Mouse (Mus musculus): ENCODE data around the gene Zfp383.
"Not testable (repeated sequence)": the region's sequence is repeated elsewhere in the genome, so short reads cannot be mapped to it uniquely, and the experiment has no call there.

Zfp383 gene

DNA sequence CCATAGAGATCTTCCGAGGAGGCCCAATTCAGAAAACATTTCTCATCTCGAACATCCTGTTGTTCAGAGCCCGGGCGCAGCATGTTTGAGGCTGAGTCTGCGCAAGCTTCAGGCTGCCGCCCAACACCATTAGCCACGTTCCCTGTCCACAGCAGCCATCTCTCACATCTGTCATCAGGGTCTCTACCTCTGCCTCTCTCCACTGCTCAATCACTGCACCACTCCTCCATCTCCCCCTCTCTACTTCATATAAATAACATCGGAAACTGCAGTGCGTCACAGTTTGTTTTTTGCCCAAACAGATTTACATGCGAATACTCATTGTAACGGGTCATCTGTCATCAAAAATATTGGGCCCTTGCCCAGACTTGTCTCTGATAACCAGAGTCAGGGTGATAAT is 33.0 kb downstream of the Zfp383 start:
- no peak for DNase-seq (ENCODE audit: low spot score)

DNA sequence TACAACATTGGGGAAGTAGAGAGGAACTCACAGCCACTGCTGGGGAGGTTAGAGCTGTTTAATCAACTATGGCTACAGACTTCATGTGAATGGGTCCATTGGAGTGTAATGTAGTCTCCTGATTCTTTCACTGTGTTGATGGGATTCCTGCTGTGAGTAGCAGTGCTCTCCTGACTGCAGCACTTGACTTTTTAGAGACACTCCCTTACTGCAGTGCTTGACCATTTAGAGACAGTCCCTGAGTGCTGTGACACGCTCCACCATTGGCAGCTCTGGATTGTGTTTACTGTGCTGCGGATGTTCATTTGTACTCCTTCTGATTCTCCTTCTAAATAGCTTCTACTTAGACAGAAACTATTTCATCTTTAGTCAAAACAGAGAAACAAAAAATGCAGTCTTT is 34.7 kb downstream of the Zfp383 start:
- DNase-seq (ENCODE audit: low spot score): no peak

DNA sequence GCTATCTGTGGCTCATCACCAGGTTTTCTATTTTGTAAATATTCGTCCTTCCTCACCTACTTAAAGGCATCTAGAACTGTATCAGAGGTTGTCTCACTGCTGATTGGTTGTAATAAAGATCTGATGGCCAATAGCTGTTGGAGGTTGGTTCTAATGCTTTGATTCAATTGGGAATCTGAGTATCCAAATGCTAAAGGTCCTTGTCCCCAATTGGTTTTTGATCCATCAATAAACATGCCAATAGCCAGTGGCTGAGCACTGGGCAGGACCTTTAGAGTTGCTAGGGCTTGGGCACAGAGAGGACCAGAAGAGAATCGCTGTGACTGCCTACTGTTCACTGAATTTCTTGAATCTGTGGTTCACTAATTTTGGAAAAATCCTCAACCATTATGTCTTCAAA is 35.7 kb downstream of the Zfp383 start:
- no peak for DNase-seq (ENCODE audit: low spot score)

DNA sequence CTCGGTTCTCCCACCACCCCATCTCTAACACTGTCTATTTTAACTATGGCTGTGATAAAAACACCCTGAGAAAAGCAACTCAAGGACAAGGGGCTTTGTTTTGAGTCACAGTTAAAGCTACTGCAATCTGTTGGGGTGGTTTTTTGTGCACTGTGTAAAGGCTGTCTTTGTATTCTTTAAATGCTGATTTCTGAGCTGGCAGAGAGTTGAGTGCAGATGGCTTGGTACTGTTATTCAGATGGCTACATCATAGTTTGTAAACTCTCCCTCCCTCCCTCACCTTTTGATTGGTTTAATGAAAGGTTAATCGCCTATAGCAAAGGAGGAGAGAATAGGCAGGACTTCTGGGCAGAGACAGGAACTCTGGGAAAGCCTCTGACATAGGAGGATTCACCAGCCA is 36.2 kb downstream of the Zfp383 start:
- no peak for DNase-seq (ENCODE audit: low spot score)

DNA sequence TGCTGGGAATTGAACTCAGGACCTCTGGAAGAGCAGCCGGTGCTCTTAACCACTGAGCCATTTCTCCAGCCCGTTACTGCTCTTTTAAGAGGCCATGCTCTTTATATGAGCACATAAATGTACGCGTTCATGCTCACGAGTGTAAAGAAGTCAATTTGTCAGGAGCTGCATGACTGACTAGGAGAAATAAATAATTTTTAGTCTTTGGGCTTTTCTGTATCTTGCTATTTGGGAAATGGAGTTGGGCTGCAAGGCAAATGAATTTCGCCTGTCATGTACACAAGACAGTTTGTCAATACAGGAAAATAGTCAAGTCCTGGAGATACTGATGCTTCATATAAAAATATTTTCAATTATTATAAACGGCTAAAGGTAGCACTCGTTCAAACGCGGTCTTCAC is 45.1 kb downstream of the Zfp383 start:
- no peak for DNase-seq (ENCODE audit: low spot score)

DNA sequence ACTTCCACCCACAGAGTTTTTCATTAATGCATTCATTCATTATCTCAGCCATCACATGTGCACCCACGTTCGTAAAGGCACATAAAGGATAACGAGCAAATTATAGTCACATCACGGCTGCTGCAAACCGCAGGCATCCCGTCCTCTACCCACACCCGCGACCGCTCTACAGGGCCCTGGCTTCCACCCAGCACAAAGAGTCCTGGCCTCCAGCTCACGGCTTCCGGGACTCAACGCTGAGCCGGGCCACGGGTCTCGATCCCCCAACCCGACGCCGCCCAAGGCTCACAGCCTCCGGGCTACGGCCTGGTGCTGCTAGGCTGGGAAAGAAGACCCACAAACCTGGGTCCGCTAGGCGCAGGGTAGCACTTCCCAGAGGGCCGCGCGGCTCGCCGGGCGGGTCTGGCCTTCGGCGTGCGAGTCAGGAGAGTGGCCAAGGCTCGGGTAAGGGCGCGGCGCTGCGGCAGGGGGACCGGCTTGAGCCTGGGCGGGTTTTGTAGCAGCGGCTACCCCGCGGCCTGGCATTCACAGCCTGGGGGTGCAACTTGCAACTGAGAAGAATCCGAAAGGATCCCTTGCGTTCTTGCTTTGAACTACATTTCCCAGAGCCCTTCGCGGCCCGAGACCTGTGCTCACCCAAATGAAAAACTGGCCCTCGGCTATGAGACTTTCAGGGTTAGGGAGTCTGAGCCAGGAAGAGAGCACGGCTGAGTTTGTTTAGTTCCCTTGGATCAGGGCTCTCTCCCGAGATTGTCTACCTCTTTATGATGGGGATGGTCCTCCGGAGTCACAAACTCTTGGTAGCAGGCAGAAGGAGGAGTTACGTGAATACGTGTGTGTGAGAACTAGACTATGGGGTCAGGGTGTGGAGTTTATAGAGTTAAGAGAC is 45.7 kb downstream of the Zfp383 start, which contains the start of gene Zfp74:
Gene Zfp74, minus strand, starts transcription at position 577 of the 889 bp plus-strand sequence.
- peak; percentile 77 for DNase-seq (ENCODE audit: low spot score)

DNA sequence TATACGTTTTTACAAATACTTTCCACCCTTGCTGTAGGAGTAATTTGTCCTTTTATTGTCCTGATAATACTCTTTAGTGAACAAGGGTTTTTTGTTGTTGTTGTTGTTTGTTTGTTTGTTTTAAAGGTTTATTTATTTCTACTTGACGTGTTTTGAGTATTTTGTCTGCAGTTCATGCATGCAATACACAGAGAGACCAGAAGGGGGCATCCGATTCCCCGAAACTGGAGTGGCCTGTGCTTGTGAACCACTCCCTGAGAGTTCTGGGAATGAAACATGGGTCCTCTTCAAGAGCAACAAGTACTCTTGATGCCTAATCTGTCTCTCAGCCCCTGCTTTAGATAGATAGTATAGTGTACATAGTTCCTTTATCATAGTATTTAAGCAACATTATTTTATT is 46.7 kb downstream of the Zfp383 start:
- DNase-seq (ENCODE audit: low spot score): peak; percentile 51

DNA sequence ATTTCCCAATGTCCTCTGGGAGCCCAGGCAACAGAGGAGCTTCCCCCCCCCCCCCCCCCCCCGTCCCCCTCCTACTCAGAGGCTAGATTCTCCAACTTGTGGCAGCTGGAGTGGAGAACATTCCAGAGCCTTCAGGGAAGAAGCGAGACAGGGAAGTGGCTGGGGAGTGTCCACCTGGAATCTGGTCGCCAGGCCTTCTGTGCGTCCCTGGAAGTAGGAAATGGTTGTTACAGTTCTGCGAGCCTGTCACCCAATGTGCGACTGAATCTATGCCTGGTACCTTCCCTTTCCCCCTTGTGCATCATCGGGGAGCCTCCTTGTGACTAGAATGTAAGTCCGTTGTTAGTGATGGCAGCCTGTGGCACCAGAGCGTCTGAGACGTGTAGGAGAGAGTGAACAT is 48.2 kb downstream of the Zfp383 start:
- no peak for DNase-seq (ENCODE audit: low spot score)

DNA sequence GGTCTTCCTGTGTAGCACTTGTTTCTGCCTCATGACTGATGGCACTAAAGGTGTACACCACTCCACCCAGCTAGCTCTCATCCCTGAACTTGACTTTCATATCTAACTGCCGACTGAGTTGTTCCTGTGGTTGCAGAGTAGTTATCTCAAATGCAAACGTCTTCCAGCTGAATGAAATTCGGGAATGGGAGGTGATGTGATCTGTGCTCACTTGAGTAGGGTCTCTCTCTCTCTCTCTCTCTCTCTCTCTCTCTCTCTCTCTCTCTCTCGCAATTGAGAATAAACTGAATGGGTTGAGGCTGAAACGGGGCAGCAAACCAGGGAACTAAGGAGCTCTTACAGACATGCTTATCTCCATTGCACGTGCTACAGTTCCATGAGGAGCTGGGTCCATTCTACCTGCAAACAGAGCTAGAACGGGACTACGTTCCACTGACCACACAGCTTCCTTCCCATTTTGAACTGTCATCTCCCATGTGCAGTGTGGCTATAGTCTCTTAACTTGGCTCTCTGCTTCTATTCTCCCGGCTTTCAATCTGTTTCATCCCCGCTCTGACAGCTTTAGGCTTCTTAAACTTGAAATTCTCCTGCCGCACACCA is 50.2 kb downstream of the Zfp383 start:
- DNase-seq (ENCODE audit: low spot score): no peak

DNA sequence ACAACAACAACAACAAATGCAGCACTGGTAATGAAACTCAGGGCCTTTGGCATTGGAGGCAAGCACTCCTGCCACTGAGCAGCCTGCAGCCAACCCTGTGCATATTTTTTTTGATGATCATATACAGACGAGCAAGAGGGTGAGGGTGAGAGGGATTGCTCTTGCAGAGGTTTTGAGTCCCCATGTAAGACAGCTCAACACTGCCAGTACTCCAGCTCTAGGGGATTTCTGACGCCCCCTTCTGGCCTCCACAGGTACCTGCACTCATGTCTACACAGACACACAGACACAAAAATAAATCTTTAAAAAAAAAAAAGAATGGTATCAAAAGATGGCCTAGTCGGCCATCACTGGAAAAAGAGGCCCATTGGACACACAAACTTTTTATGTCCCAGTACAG is 51.0 kb downstream of the Zfp383 start:
- DNase-seq (ENCODE audit: low spot score): no peak

DNA sequence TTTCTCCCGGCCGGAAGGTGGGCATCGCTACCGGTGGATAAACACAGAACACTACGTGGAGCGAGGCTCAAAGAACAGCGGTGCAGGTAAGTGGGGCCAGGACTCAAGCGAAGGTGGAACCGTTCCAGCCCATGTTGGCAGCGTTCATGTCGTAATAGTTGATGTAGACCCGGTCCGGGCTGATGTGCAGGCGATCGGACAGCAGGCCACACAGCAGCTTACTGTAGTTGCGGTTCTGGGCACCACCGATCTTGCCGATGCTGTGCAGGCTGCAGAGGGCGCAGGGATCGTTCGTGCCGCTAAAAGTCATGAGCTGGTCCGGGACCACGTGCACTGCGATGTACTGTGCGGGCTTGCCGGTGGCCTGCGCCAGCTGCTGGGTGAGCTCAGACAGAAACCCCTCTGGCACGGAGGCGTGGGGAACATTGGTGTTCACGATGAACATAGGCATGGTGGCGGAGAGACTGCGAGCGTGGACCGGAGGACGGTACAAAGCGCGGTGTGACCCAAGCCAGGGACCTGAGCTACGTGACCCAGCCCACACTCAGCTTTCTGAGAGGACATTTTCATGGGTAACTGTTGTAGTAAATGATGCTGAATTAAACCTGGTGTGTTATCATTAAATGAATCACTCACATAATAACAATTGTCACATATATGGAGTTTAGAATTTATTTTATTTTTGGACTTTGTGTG is 57.2 kb downstream of the Zfp383 start:
- not testable (repeated sequence) for DNase-seq (ENCODE audit: low spot score)
